Mouse (Mus musculus): Measurements from ENCODE around the gene Dgcr6.

DNA sequence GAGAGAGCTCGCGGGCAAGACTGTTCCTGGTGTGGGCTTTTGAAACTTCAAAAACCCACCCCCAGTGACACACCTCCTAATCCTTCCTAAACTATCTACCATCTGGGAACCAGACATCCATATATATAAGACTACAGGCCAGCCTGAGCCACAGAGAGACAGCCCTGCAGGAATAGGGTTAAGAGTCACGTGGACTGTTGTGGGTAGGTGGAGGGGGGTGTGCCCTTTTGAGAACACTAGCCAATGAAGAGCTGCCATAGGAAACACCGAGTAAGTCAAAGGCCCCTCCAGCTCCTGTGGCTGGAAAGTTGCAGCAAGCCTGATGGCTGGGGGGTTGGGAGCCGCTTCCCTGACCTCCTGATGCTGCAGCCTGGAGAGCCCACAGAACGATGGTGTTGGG lies 51.1 kb downstream of the Dgcr6 start:
- no peak for TF ChIP-seq EP300 (optimal IDR thresholded peaks at IDR 0.05)
- no peak for TF ChIP-seq CTCF (IDR thresholded peaks at IDR 0.05; ENCODE audit: low read depth)
